Mouse (Mus musculus): ENCODE data around the gene Olfr316.

Olfr316 gene

GRCm38 (mm10) chr11:58804393-58804792, 51.9 kb downstream of the Olfr316 start:
- no peak for DNase-seq (ENCODE audit: extremely low read depth, low read depth)

Measured in MEL-GATA-1-ER (cell line).